Mouse (Mus musculus): ENCODE measurements around the gene Magoh. TPM values are rescaled to one million over a fixed set of nuclear protein-coding genes. Genes with fewer than 3 reads are reported as not detected.
A peak's percentile ranks its signal among the peaks of the same experiment; 100 is the strongest.

The Magoh gene
- polyA plus RNA-seq, 1 experiment from 2014 or later = 111 TPM

GRCm38 (mm10) chr4:107864866-107865265 lies 14.7 kb upstream of the Magoh start:
- Histone ChIP-seq H3K9ac (replicated peaks; ENCODE audit: low read depth) (no peak overlapping the region), H3K36me3 (ENCODE audit: insufficient read depth, low read length) (no peaks in the 10 kb centered on the region), H3K4me3 (ENCODE audit: low read depth, low read length) (no peak overlapping the region), H3K9me3 (ENCODE audit: low read length) (no peaks in the 10 kb centered on the region), H3K4me2 (replicated peaks; ENCODE audit: low read depth, low read length) (no peak overlapping the region), H3K27me3 (replicated peaks; ENCODE audit: insufficient read depth, low read length) (no peaks in the 10 kb centered on the region), H3K27ac (ENCODE audit: low read length) (no peak overlapping the region), H3K4me1 (ENCODE audit: insufficient read depth, low read depth, low read length) (no peaks in the 10 kb centered on the region)
- WGBS = 81% methylated on average over 4 of the region's 4 CpGs
- no peak for DNase-seq (ENCODE audit: low spot score)
- no peak for ATAC-seq
- TF ChIP-seq CTCF (IDR thresholded peaks at IDR 0.05) (no peak), EP300 (IDR thresholded peaks at IDR 0.05) (no peak)

- Histone ChIP-seq H3K9me3 (ENCODE audit: low read length) (no peaks in the 10 kb centered on the region), H3K27me3 (replicated peaks; ENCODE audit: insufficient read depth, low read length) (no peaks in the 10 kb centered on the region), H3K4me2 (replicated peaks; ENCODE audit: low read depth, low read length) (no peak overlapping the region), H3K9ac (replicated peaks; ENCODE audit: low read depth) (no peak overlapping the region), H3K36me3 (ENCODE audit: insufficient read depth, low read length) (peaks cover 21% of the 10 kb centered on the region), H3K4me3 (ENCODE audit: low read depth, low read length) (no peak overlapping the region), H3K4me1 (ENCODE audit: insufficient read depth, low read depth, low read length) (0 out of 2 replicates have a peak, but pooled peaks cover 6% of the 10 kb centered on the region), H3K27ac (ENCODE audit: low read length) (no peak overlapping the region)
- 87% methylated on average over 1 of the region's 1 CpGs for WGBS
- DNase-seq (ENCODE audit: low spot score) (no peak), ATAC-seq (no peak)
- TF ChIP-seq CTCF (IDR thresholded peaks at IDR 0.05) = no peak
- no peak for TF ChIP-seq EP300 (IDR thresholded peaks at IDR 0.05)
Observed at GRCm38 (mm10) chr4:107881631-107882030, 2.1 kb downstream of the Magoh start.

- 79% methylated on average over 7 of the region's 7 CpGs for whole genome bisulfite sequencing
- H3K36me3 ChIP-seq (ENCODE audit: insufficient read depth, low read length) = peaks cover 21% of the 10 kb centered on the region
- no peaks in the 10 kb centered on the region for H3K27me3 ChIP-seq (replicated peaks; ENCODE audit: insufficient read depth, low read length)
- H3K4me2 ChIP-seq (replicated peaks; ENCODE audit: low read depth, low read length) = no peak overlapping the region
- H3K4me1 ChIP-seq (ENCODE audit: insufficient read depth, low read depth, low read length) = no peaks in the 10 kb centered on the region; the same call in 1 of the 2 replicates
- H3K27ac ChIP-seq (ENCODE audit: low read length) = no peak overlapping the region
- ATAC-seq (no peak), DNase-seq (ENCODE audit: low spot score) (no peak)
- TF ChIP-seq EP300 (IDR thresholded peaks at IDR 0.05) (no peak), CTCF (IDR thresholded peaks at IDR 0.05) (no peak)
- no peaks in the 10 kb centered on the region for H3K9me3 ChIP-seq (ENCODE audit: low read length)
- H3K9ac ChIP-seq (replicated peaks; ENCODE audit: low read depth) = no peak overlapping the region
- H3K4me3 ChIP-seq (ENCODE audit: low read depth, low read length) = no peak overlapping the region
Observed at GRCm38 (mm10) chr4:107886371-107886770, 6.8 kb downstream of the Magoh start.

- Histone ChIP-seq H3K4me3 (ENCODE audit: low read depth, low read length) (peak overlapping the region; percentile 59), H3K4me1 (ENCODE audit: insufficient read depth, low read depth, low read length) (no peaks in the 10 kb centered on the region; the same call in 1 of the 2 replicates), H3K4me2 (replicated peaks; ENCODE audit: low read depth, low read length) (peak overlapping the region; percentile 67), H3K27me3 (replicated peaks; ENCODE audit: insufficient read depth, low read length) (no peaks in the 10 kb centered on the region), H3K27ac (ENCODE audit: low read length) (peak overlapping the region; percentile 77), H3K9me3 (ENCODE audit: low read length) (no peaks in the 10 kb centered on the region), H3K36me3 (ENCODE audit: insufficient read depth, low read length) (peaks cover 13% of the 10 kb centered on the region; the same call in 1 of the 2 replicates), H3K9ac (replicated peaks; ENCODE audit: low read depth) (0 out of 2 replicates have a peak overlapping the region, but pooled peaks have one; percentile 16)
- DNase-seq (ENCODE audit: low spot score) (no peak), ATAC-seq (peak; percentile 14)
- WGBS = under 1% methylated on average over 12 of the region's 12 CpGs
- TF ChIP-seq CTCF (IDR thresholded peaks at IDR 0.05) (0 out of 2 replicates have a peak, but pooled peaks have one; percentile 7), EP300 (IDR thresholded peaks at IDR 0.05) (no peak)
Observed at GRCm38 (mm10) chr4:107889385-107889730, 9.8 kb downstream of the Magoh start.

GRCm38 (mm10) chr4:107889731-107890432 lies 10.3 kb downstream of the Magoh start, which contains the start of gene 0610037L13Rik:
TSS of gene 0610037L13Rik (plus strand) at chr4:107889813.
- Histone ChIP-seq H3K9me3 (ENCODE audit: low read length) (no peaks in the 10 kb centered on the region), H3K27me3 (replicated peaks; ENCODE audit: insufficient read depth, low read length) (no peaks in the 10 kb centered on the region), H3K36me3 (ENCODE audit: insufficient read depth, low read length) (peaks cover 12% of the 10 kb centered on the region; the same call in 1 of the 2 replicates), H3K9ac (replicated peaks; ENCODE audit: low read depth) (peak within 1 kb of the TSS; percentile 27), H3K27ac (ENCODE audit: low read length) (peak within 1 kb of the TSS; percentile 77), H3K4me1 (ENCODE audit: insufficient read depth, low read depth, low read length) (no peaks in the 10 kb centered on the region; the same call in 1 of the 2 replicates), H3K4me2 (replicated peaks; ENCODE audit: low read depth, low read length) (peak within 1 kb of the TSS; percentile 67), H3K4me3 (ENCODE audit: low read depth, low read length) (peak within 1 kb of the TSS; percentile 59)
- no peak for TF ChIP-seq CTCF (IDR thresholded peaks at IDR 0.05)
- no peak for TF ChIP-seq EP300 (IDR thresholded peaks at IDR 0.05)
- DNase-seq (ENCODE audit: low spot score) (peak; percentile 98), ATAC-seq (peak; percentile 97)
- under 1% methylated on average over 46 of the region's 48 CpGs for WGBS

GRCm38 (mm10) chr4:107892663-107893062 lies 13.1 kb downstream of the Magoh start:
- Histone ChIP-seq H3K4me2 (replicated peaks; ENCODE audit: low read depth, low read length) (no peak overlapping the region), H3K9me3 (ENCODE audit: low read length) (no peaks in the 10 kb centered on the region), H3K27ac (ENCODE audit: low read length) (no peak overlapping the region), H3K4me1 (ENCODE audit: insufficient read depth, low read depth, low read length) (no peaks in the 10 kb centered on the region; the same call in 1 of the 2 replicates), H3K9ac (replicated peaks; ENCODE audit: low read depth) (no peak overlapping the region), H3K4me3 (ENCODE audit: low read depth, low read length) (no peak overlapping the region), H3K36me3 (ENCODE audit: insufficient read depth, low read length) (peaks cover 21% of the 10 kb centered on the region; the same call in 1 of the 2 replicates), H3K27me3 (replicated peaks; ENCODE audit: insufficient read depth, low read length) (no peaks in the 10 kb centered on the region)
- DNase-seq (ENCODE audit: low spot score) (peak; percentile 69), ATAC-seq (no peak)
- 72% methylated on average over 2 of the region's 2 CpGs for WGBS
- TF ChIP-seq CTCF (IDR thresholded peaks at IDR 0.05) = peak; percentile 68
- no peak for TF ChIP-seq EP300 (IDR thresholded peaks at IDR 0.05)
